Mouse (Mus musculus): Measurements from ENCODE around the gene Hoxc11. TPM values are rescaled to one million over a fixed set of nuclear protein-coding genes. Genes with fewer than 3 reads are reported as not detected.

Gene Hoxc11
- polyA plus RNA-seq, 1 experiment from 2014 or later = not detected

DNA sequence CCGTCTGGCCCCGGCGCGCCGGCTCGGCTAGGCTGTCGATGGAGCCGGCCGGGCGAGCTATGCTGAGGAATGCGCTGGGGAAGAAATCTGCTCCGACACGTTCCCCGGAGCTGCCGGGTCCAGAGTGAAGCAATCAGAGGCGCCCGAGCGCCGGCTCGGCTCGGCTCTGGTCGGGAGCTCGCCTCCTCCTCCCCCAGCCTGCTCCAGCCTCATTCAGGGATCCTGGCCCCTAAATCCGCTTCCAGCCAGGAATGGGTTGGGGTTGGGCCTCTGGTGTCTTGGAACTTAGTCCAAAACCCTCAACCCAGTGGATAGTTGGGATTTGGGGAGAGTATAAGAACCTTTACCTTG, 32.2 kb upstream of the Hoxc11 start:
- peaks cover 100% of the 10 kb centered on the region for H3K27me3 ChIP-seq (ENCODE audit: low read depth, poor library complexity, severe bottlenecking)
- H3K4me1 ChIP-seq = peaks cover 15% of the 10 kb centered on the region
- H3K36me3 ChIP-seq = no peaks in the 10 kb centered on the region
- no peak overlapping the region for H3K27ac ChIP-seq (replicated peaks)
- no peak for DNase-seq (ENCODE audit: low spot score)
- WGBS = under 1% methylated on average over 24 of the region's 24 CpGs
- H3K9me3 ChIP-seq (replicated peaks) = no peaks in the 10 kb centered on the region
- no peak overlapping the region for H3K4me3 ChIP-seq

DNA sequence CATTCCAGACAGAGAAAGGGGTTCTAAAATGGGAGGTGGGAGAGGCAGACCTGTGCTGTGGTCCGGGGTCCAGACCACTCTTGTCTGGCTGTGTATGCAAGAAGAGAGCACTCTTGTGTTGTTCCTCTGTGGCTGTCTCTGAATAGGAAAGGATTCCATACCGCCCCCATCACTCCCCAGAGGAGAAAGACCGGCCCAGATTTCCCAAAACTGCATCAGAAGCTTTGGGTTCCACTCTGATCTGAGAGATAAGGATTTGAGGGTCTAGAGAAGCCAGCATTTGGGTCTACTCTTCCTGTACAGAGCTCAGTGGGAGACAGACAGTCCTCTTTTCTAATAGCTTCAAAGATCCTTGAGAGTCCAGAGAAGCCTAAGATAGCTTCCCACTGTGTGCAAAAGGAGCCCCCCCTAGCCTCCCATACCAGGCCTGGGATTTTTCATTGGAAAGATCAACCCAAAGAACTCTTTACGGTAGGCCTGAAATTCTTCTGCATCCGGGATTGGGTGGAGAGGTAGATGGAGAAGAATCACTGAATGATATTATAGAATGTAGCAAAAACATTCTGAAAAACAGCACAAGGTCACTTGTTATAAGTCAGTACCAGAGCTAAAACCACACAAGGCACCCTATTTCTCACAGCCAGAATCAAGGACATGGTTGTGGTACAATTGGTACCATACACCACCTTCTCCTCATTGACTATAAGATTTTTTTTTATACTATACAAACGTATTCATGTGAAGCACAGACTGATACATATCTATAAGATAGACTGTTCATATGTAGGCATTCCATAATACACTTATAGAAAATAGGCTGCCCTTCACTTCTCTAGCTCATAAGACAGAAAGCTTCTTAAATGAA, 31.4 kb upstream of the Hoxc11 start:
- no peak overlapping the region for H3K4me3 ChIP-seq
- 12% methylated on average over 6 of the region's 6 CpGs for WGBS
- H3K9me3 ChIP-seq (replicated peaks) = no peaks in the 10 kb centered on the region
- peaks cover 100% of the 10 kb centered on the region for H3K27me3 ChIP-seq (ENCODE audit: low read depth, poor library complexity, severe bottlenecking)
- H3K36me3 ChIP-seq = no peaks in the 10 kb centered on the region
- peak; percentile 37 for DNase-seq (ENCODE audit: low spot score)
- H3K4me1 ChIP-seq = peaks cover 15% of the 10 kb centered on the region
- no peak overlapping the region for H3K27ac ChIP-seq (replicated peaks)

DNA sequence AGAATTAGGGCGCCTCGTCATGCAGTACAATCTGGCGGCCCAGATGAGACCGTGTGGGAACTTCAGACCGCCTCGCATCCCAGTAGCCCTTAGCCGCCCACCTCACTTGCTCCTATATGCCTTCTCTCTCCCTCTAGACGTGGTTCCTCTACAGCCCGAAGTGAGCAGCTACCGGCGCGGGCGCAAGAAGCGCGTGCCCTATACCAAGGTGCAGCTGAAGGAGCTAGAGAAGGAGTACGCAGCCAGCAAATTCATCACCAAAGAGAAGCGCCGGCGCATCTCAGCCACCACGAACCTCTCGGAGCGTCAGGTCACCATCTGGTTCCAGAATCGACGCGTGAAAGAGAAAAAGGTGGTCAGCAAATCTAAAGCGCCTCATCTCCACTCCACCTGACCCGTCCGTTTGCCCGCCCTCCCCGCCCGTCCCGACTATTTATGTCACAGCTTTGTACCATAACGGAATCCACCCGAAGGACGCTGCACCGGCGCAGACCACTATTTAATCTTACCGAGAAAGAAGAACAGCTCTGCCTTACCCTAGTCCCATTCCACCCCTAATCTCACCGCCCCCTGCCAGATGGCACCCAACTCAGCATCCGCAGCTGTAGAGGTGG, 27.1 kb upstream of the Hoxc11 start:
- no peaks in the 10 kb centered on the region for H3K4me1 ChIP-seq
- no peaks in the 10 kb centered on the region for H3K36me3 ChIP-seq
- H3K27me3 ChIP-seq (ENCODE audit: low read depth, poor library complexity, severe bottlenecking) = peaks cover 100% of the 10 kb centered on the region
- WGBS = under 1% methylated on average over 40 of the region's 40 CpGs
- H3K27ac ChIP-seq (replicated peaks) = no peak overlapping the region
- DNase-seq (ENCODE audit: low spot score) = peak; percentile 47
- no peaks in the 10 kb centered on the region for H3K9me3 ChIP-seq (replicated peaks)
- no peak overlapping the region for H3K4me3 ChIP-seq

DNA sequence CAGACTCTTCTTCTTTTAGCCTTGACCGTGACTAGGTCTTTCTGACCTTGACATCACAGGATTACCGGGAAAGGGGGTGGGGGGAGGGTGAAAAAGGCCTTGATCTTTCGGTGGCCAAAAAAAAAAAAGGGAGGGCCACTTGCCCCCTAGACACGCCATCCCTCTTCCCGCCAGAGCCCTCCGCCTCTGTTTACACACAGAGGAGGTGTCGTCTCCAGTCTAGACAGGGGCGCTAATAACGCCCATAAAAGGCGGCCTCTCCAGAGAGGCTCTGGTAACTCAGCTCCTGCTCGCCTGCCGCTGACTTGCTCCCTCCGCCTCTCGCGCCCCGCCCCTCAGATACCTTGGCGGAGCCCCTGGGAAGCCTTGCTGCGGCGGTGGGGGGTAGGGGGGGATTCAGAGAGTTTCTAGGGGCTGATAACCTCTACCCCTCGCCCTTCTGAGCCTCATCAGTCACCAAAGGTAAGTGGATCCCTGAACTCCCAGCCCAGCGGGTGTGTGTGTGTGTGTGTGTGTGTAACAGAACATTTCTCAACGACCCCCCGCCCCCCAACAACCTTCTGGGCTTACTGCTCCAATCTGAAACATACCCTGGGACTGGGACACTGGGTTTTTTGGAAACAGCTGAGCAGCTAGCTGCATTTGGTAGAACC, 22.4 kb upstream of the Hoxc11 start:
- Histone ChIP-seq H3K27me3 (ENCODE audit: low read depth, poor library complexity, severe bottlenecking) (peaks cover 100% of the 10 kb centered on the region), H3K4me1 (no peaks in the 10 kb centered on the region), H3K4me3 (no peak overlapping the region), H3K9me3 (replicated peaks) (no peaks in the 10 kb centered on the region), H3K27ac (replicated peaks) (no peak overlapping the region), H3K36me3 (no peaks in the 10 kb centered on the region)
- DNase-seq (ENCODE audit: low spot score) = no peak
- 1% methylated on average over 23 of the region's 23 CpGs for WGBS

DNA sequence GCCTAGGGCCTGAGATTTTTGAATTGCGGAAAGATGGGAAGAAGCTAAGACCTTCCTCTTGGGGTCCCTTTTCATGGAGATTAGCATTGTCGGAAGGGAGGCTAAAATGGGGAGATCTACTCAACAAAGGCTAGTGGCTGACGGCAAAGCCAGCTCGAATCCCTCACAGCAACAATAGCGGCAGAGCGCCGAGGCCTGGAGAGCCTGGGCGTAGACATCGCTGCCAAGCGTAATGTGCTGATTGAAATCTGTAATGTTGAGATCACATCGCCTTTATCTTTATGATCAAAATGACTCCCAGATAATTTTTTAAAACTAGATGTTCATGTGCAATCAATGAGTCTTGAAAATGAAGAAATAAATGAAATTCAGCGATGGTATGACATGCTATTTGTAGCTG, 19.8 kb upstream of the Hoxc11 start:
- Histone ChIP-seq H3K27me3 (ENCODE audit: low read depth, poor library complexity, severe bottlenecking) (peaks cover 100% of the 10 kb centered on the region), H3K36me3 (no peaks in the 10 kb centered on the region), H3K9me3 (replicated peaks) (no peaks in the 10 kb centered on the region), H3K27ac (replicated peaks) (no peak overlapping the region), H3K4me1 (no peaks in the 10 kb centered on the region), H3K4me3 (no peak overlapping the region)
- WGBS = under 1% methylated on average over 12 of the region's 12 CpGs
- DNase-seq (ENCODE audit: low spot score) = no peak

DNA sequence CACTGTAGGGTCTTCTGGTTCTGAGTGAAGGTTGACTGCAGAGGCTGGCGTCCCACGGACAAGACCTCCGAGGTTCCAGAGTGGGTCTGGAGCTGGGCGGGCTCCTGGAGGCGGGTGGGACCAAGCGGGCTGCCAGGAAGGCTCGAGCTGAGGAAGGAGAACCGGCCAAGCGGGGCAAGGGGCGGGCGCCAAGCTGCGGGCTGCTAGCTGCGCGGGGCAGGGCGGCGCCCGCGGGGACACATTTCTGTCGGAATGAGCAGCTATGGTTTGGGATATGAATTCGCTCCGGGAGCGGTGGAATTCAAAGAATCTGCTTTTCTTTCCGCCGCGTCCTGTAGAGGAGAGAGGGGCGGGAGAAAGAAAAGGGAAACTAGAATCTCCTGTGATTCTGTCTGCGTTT, 19.3 kb upstream of the Hoxc11 start:
- no peak for DNase-seq (ENCODE audit: low spot score)
- Histone ChIP-seq H3K4me3 (no peak overlapping the region), H3K4me1 (0 out of 2 replicates have a peak, but pooled peaks cover 2% of the 10 kb centered on the region), H3K27ac (replicated peaks) (no peak overlapping the region), H3K9me3 (replicated peaks) (no peaks in the 10 kb centered on the region), H3K27me3 (ENCODE audit: low read depth, poor library complexity, severe bottlenecking) (peaks cover 100% of the 10 kb centered on the region), H3K36me3 (no peaks in the 10 kb centered on the region)
- under 1% methylated on average over 27 of the region's 27 CpGs for WGBS

DNA sequence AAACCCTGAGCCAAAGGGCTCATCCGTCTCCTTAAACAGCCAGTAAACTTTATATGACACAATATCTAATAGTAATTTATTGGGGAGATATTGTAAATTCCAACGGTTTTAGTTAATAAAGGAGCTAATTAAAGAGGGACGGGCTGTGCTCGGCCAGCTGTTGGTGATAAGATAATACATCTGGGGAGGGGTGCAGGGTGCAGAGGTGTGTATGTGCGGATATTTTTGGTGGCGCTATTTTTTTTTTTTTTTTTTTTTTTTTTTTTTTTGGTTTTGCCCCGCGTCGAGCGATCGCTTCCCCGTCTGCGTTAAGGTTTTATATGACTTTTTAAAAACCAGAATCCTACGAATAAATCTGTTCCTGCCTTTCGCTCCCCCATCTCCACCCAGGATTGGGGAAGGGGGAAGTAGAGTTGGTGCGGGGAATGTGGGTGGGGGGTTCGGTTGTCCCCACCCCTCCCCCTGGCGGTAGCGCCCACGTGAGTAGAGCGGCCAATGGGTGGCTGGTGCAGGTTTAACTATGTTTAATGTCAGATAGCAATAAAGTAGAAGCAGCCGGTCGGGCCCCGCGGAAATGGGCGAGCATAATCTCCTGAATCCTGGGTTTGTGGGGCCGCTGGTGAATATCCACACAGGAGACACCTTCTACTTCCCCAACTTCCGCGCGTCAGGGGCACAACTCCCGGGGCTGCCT, 17.8 kb upstream of the Hoxc11 start, which contains the start of gene Hoxc12:
Gene Hoxc12, plus strand, starts transcription at position 479 of the 694 bp plus-strand sequence.
- Histone ChIP-seq H3K27me3 (ENCODE audit: low read depth, poor library complexity, severe bottlenecking) (peaks cover 100% of the 10 kb centered on the region), H3K36me3 (no peaks in the 10 kb centered on the region), H3K4me1 (0 out of 2 replicates have a peak, but pooled peaks cover 2% of the 10 kb centered on the region), H3K27ac (replicated peaks) (no peak within 1 kb of the TSS), H3K4me3 (no peak within 1 kb of the TSS), H3K9me3 (replicated peaks) (no peaks in the 10 kb centered on the region)
- no peak for DNase-seq (ENCODE audit: low spot score)
- 1% methylated on average over 31 of the region's 31 CpGs for WGBS

DNA sequence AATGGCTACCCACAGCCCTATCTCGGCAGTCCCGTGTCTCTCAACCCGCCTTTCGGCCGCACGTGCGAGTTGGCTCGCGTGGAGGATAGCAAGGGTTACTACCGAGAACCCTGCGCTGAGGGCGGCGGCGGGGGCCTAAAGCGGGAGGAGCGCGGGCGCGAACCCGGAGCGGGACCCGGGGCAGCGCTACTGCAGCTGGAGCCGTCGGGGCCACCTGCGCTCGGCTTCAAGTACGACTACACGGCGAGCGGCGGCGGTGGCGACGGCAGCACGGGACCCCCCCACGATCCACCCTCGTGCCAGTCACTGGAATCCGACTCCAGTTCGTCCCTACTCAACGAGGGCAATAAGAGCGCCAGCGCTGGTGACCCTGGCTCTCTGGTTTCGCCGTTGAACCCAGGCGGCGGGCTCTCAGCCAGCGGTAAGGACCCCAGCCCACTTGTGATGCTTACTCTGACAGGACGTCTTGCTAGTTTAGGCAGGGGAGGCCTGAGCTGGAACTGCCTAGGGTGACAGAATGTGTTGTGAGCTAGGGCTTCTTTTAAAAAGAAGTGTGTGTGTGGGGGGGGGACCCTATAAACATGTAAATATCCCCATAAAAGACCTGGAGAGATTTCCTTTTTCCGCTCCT, 17.1 kb upstream of the Hoxc11 start:
- Histone ChIP-seq H3K27ac (replicated peaks) (no peak overlapping the region), H3K4me3 (no peak overlapping the region), H3K4me1 (0 out of 2 replicates have a peak, but pooled peaks cover 2% of the 10 kb centered on the region), H3K27me3 (ENCODE audit: low read depth, poor library complexity, severe bottlenecking) (peaks cover 100% of the 10 kb centered on the region), H3K36me3 (no peaks in the 10 kb centered on the region), H3K9me3 (replicated peaks) (no peaks in the 10 kb centered on the region)
- under 1% methylated on average over 50 of the region's 50 CpGs for WGBS
- no peak for DNase-seq (ENCODE audit: low spot score)

DNA sequence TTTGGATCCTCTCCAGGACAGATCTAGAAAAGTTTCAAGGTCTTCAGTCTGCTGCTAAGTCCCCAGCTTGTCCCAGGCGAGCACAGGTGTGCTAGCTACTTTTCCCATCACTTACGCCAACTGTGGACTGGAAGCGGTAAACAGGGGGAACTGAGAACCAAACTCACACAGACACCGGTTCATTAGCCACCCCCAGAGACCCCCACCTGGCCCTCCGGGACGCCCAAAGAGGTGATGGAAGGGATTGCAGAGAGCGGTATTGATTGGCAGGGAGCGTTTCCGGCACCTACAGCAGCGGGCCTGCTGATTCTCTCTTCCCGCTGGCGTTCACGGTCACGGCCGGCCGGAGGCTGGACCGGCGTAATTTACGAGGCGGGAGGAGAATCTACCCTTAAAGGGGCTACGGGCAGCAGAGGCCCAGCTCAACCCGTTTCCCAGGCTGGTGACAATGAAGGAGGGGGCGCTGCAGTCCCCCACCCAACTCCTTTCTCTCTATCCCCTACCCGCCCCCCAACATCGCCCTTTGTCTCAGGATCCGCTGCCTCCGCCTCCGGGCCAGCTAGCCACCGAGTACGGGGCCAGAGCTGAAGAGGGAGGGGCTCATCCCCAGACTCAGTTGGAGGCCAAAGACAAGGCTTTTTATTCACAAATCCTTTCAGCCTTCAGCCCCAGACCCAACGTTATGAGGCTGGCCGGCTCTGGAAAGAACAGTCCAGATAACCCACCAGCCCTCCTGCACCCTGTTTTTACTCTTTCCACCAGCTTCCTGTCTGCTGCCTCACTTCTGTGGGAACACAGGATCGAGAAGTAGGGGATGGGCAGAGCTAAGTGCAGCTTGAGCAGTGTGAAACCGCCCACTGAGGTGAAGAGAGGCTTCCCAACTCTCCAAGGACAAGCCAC, 14.7 kb upstream of the Hoxc11 start:
- Histone ChIP-seq H3K4me3 (no peak overlapping the region), H3K9me3 (replicated peaks) (no peaks in the 10 kb centered on the region), H3K27me3 (ENCODE audit: low read depth, poor library complexity, severe bottlenecking) (peaks cover 100% of the 10 kb centered on the region), H3K4me1 (peaks cover 12% of the 10 kb centered on the region), H3K27ac (replicated peaks) (no peak overlapping the region), H3K36me3 (no peaks in the 10 kb centered on the region)
- WGBS = 1% methylated on average over 34 of the region's 34 CpGs
- no peak for DNase-seq (ENCODE audit: low spot score)

DNA sequence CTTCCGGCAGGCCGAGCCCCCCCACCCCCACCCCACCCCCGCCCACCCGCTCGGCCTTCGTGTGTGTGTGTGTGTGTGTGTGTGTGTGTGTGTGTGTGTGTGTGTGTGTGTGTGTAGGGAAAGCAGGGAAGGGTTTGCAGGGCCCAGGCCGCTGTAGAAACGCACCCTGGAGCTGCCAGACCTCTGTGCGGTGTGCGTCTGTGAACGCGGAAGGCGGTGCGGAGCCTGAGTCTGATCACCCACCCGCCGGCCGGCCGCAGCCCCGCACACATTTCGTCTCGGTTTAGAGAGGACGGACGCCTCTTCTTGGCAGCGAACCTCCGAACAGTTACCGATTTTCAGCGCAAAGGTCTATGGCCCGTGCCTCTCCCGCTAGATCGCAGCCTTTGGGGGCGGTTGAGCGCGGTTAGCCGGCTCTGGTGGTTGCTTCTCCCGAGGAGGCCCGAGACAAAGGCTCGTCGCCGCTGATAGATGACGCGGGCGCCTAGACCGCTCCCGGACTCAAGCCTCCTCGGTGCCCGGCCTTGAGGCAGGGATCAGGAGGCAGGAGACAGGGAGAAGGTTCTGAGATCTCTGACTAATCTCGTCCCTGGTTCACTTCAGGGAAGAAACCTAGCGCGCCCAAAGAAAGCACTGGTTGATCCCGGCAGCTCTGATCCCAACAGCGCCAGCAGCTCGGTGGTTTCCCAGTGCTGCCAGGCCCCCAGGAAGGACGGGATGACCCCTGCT, 11.3 kb upstream of the Hoxc11 start:
- under 1% methylated on average over 51 of the region's 53 CpGs for WGBS
- Histone ChIP-seq H3K36me3 (no peaks in the 10 kb centered on the region), H3K27me3 (ENCODE audit: low read depth, poor library complexity, severe bottlenecking) (peaks cover 100% of the 10 kb centered on the region), H3K4me3 (peak overlapping the region; percentile 38), H3K4me1 (peaks cover 12% of the 10 kb centered on the region), H3K9me3 (replicated peaks) (no peaks in the 10 kb centered on the region), H3K27ac (replicated peaks) (no peak overlapping the region)
- DNase-seq (ENCODE audit: low spot score) = peak; percentile 68

DNA sequence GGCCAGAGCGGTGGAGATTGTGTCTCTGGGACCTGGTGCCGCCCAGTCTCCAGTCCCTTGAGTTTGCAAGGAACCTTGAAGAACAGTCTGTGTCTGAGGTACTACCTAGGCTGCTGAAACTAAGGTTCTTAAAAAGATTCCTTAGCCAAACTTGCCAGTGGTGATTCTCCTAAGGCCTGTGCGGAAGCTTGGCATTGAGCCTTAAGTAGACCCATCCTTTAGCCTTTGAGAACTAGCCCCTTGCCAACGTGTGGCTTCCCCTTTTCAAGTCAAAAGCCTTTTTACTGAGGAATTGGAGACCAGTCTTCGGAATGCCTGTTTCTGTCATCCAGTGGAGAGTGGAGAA, 10.8 kb upstream of the Hoxc11 start:
- Histone ChIP-seq H3K4me1 (peaks cover 12% of the 10 kb centered on the region), H3K4me3 (no peak overlapping the region), H3K36me3 (no peaks in the 10 kb centered on the region), H3K27me3 (ENCODE audit: low read depth, poor library complexity, severe bottlenecking) (peaks cover 100% of the 10 kb centered on the region), H3K27ac (replicated peaks) (no peak overlapping the region), H3K9me3 (replicated peaks) (no peaks in the 10 kb centered on the region)
- WGBS = 2% methylated on average over 5 of the region's 5 CpGs
- no peak for DNase-seq (ENCODE audit: low spot score)

Data from midbrain, embryonic 10.5 days (tissue).